Mouse (Mus musculus): ENCODE data around the gene Dync2li1. TPM values are rescaled to one million over a fixed set of nuclear protein-coding genes. Genes with fewer than 3 reads are reported as not detected.
A peak's percentile ranks its signal among the peaks of the same experiment; 100 is the strongest.

Gene Dync2li1
- polyA plus RNA-seq, 1 experiment = 6.1 TPM

DNA sequence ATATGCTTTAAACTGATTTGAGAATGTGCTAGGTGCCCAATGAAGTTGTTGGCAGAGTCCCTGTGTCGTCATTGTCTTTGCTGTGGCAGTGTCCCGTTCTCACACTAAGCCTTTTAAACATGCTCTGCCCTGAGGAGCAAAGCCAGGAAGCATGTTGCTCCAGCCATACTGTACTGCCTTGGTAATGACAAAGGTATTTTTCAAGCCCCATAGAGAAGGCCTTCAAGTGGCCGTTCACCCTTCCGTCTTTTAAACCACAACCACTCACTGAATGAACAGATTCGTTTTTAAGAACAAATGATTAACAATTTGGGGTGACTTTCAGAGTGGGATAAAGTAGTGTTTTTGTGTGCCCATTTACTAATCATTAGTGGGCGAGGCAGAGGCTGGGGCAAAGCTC is 5.1 kb upstream of the Dync2li1 start:
- Histone ChIP-seq H3K27ac (ENCODE audit: insufficient read depth, low read depth, low read length) (no peak overlapping the region), H3K4me1 (ENCODE audit: control insufficient read depth, insufficient read depth, low read length) (peaks cover 13% of the 10 kb centered on the region), H3K4me3 (ENCODE audit: insufficient read depth, low read length) (no peak overlapping the region)
- TF ChIP-seq CTCF (IDR thresholded peaks at IDR 0.05; ENCODE audit: low read depth, low read length) (no peak), POLR2A (IDR thresholded peaks at IDR 0.05; ENCODE audit: borderline replicate concordance, low read depth, low read length) (no peak)

GRCm38 (mm10) chr17:84622028-84622427 is 4.3 kb upstream of the Dync2li1 start:
- TF ChIP-seq POLR2A (IDR thresholded peaks at IDR 0.05; ENCODE audit: borderline replicate concordance, low read depth, low read length) (no peak), CTCF (IDR thresholded peaks at IDR 0.05; ENCODE audit: low read depth, low read length) (no peak)

GRCm38 (mm10) chr17:84622873-84623272 is 3.4 kb upstream of the Dync2li1 start:
- Histone ChIP-seq H3K4me3 (ENCODE audit: insufficient read depth, low read length) (no peak overlapping the region), H3K4me1 (ENCODE audit: control insufficient read depth, insufficient read depth, low read length) (peaks cover 13% of the 10 kb centered on the region), H3K27ac (ENCODE audit: insufficient read depth, low read depth, low read length) (no peak overlapping the region)
- TF ChIP-seq CTCF (IDR thresholded peaks at IDR 0.05; ENCODE audit: low read depth, low read length) (no peak), POLR2A (IDR thresholded peaks at IDR 0.05; ENCODE audit: borderline replicate concordance, low read depth, low read length) (no peak)

More at GRCm38 (mm10) chr17:84622028-84622427, 4.3 kb upstream of the Dync2li1 start:
- Histone ChIP-seq H3K4me1 (ENCODE audit: control insufficient read depth, insufficient read depth, low read length) (peaks cover 13% of the 10 kb centered on the region), H3K27ac (ENCODE audit: insufficient read depth, low read depth, low read length) (no peak overlapping the region), H3K4me3 (ENCODE audit: insufficient read depth, low read length) (no peak overlapping the region)

GRCm38 (mm10) chr17:84626857-84627305 is 585 bp downstream of the Dync2li1 start:
- Histone ChIP-seq H3K4me3 (ENCODE audit: insufficient read depth, low read length) (no peak overlapping the region), H3K4me1 (ENCODE audit: control insufficient read depth, insufficient read depth, low read length) (no peaks in the 10 kb centered on the region), H3K27ac (ENCODE audit: insufficient read depth, low read depth, low read length) (no peak overlapping the region)
- TF ChIP-seq POLR2A (IDR thresholded peaks at IDR 0.05; ENCODE audit: borderline replicate concordance, low read depth, low read length) (no peak), CTCF (IDR thresholded peaks at IDR 0.05; ENCODE audit: low read depth, low read length) (0 out of 2 replicates have a peak, but pooled peaks have one; percentile 16)

- H3K4me3 ChIP-seq (ENCODE audit: insufficient read depth, low read length) = no peak overlapping the region
- TF ChIP-seq CTCF (IDR thresholded peaks at IDR 0.05; ENCODE audit: low read depth, low read length) (no peak), POLR2A (IDR thresholded peaks at IDR 0.05; ENCODE audit: borderline replicate concordance, low read depth, low read length) (no peak)
These were observed 1.4 kb downstream of the Dync2li1 start for GRCm38 (mm10) chr17:84627721-84628120.

DNA sequence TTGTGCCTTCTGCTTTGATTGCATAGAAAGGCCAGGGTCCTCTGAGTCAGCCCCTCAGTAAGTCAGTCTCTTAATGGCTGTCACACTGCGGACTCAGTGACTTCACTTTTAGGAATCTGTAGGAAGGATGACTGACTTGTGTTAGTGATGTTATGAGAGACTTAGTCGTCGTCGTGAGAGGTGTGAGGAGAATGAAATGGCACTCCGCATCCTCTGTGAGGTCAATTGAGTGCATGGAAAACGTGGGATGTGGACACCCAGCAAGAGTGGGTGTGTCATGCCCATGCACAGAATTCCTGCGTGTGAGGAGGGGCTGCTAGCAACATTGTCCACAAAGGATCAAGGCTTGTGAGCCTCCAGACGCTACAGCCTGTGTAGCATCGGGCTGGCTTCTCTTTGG is 2.3 kb downstream of the Dync2li1 start:
- no peak overlapping the region for H3K27ac ChIP-seq (ENCODE audit: insufficient read depth, low read depth, low read length)
- TF ChIP-seq POLR2A (IDR thresholded peaks at IDR 0.05; ENCODE audit: borderline replicate concordance, low read depth, low read length) (no peak), CTCF (IDR thresholded peaks at IDR 0.05; ENCODE audit: low read depth, low read length) (no peak)

More at GRCm38 (mm10) chr17:84627721-84628120, 1.4 kb downstream of the Dync2li1 start:
- no peaks in the 10 kb centered on the region for H3K4me1 ChIP-seq (ENCODE audit: control insufficient read depth, insufficient read depth, low read length)
- no peak overlapping the region for H3K27ac ChIP-seq (ENCODE audit: insufficient read depth, low read depth, low read length)

DNA sequence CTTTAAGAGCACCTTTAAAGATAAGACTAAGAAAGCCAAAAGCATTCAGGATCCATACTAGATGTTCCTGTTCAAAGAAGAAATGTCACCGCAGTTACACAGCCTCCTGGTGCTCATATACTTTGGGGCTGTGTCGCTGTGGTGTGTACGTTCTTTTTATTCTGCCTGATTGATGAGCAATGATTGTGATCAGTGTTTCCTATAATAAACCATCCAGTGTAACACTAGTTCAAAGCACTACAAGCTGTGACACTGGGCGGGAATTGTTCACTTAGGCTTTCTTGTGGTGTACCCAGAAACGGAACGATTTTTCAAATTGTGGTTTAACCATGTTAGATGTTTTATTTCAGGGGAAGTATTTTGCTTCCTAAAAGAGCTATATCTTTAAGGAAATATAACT is 5.5 kb downstream of the Dync2li1 start:
- TF ChIP-seq POLR2A (IDR thresholded peaks at IDR 0.05; ENCODE audit: borderline replicate concordance, low read depth, low read length) (no peak), CTCF (IDR thresholded peaks at IDR 0.05; ENCODE audit: low read depth, low read length) (no peak)
- no peak overlapping the region for H3K4me3 ChIP-seq (ENCODE audit: insufficient read depth, low read length)
- H3K27ac ChIP-seq (ENCODE audit: insufficient read depth, low read depth, low read length) = no peak overlapping the region
- no peaks in the 10 kb centered on the region for H3K4me1 ChIP-seq (ENCODE audit: control insufficient read depth, insufficient read depth, low read length)

More for the DNA sequence above, 2.3 kb downstream of the Dync2li1 start:
- Histone ChIP-seq H3K4me3 (ENCODE audit: insufficient read depth, low read length) (no peak overlapping the region), H3K4me1 (ENCODE audit: control insufficient read depth, insufficient read depth, low read length) (no peaks in the 10 kb centered on the region)

DNA sequence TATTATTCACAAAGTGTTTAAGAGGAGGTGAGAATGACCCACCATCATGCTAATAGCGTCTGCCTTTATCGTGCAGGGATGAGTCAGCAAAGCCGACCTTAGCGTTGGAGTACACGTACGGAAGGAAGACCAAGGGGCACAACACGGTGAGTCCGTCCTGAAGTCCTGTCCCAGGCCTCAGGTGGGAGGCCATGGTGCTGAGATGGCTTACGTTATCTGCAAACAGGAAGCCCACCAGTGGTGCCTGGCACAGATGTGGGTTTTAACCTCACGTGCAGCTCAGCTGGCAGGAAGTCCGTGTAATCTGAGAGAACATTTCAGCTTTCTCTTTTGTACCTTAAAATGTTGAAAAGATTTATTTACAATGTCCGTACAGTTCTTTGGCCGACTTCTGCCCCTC is 7.1 kb downstream of the Dync2li1 start:
- Histone ChIP-seq H3K27ac (ENCODE audit: insufficient read depth, low read depth, low read length) (no peak overlapping the region), H3K4me1 (ENCODE audit: control insufficient read depth, insufficient read depth, low read length) (peaks cover 10% of the 10 kb centered on the region), H3K4me3 (ENCODE audit: insufficient read depth, low read length) (no peak overlapping the region)
- no peak for TF ChIP-seq CTCF (IDR thresholded peaks at IDR 0.05; ENCODE audit: low read depth, low read length)

DNA sequence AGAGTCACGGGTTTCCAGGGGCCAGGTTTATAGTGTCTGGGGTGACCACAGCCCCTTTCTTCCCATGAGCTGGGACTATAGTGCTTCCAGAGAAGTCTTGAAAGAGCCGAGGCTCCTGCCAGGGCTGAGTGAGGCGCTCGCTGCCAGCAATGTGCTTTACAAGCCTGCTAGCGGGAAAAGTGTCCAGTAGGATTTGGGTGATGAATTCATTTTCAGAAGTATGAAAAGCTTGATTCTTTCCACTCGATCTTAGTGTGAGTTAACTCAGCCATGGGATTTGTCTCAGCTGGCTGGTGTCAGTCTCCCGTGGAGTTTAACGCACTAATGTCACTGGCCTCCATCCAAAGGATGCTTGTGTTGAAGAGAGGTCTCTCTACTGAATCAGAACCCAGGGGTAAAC is 10.0 kb downstream of the Dync2li1 start:
- no peak for TF ChIP-seq POLR2A (IDR thresholded peaks at IDR 0.05; ENCODE audit: borderline replicate concordance, low read depth, low read length)

DNA sequence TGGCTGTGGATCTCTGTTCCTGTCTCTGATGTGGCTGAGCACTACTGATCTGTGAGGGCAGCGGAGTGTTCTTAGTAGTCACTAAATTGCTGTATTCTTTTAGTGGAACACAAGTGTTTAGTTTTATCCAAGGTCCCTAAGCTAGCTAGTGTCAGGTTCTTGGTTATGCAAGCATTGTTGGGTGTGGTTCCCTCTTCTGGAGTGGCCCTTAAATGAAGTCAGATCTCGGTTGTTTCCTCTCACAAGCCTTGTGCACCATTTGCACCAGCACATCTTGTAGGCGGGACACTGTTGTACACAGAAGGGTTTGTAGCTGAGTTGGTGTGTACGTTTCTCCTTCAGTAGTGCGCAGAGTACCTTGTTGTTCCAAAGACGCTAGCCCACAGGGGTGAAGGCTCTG is 11.7 kb downstream of the Dync2li1 start:
- TF ChIP-seq CTCF (IDR thresholded peaks at IDR 0.05; ENCODE audit: low read depth, low read length) (no peak), POLR2A (IDR thresholded peaks at IDR 0.05; ENCODE audit: borderline replicate concordance, low read depth, low read length) (no peak)

More for the DNA sequence above, 10.0 kb downstream of the Dync2li1 start:
- Histone ChIP-seq H3K27ac (ENCODE audit: insufficient read depth, low read depth, low read length) (no peak overlapping the region), H3K4me3 (ENCODE audit: insufficient read depth, low read length) (no peak overlapping the region), H3K4me1 (ENCODE audit: control insufficient read depth, insufficient read depth, low read length) (peaks cover 20% of the 10 kb centered on the region)

More for the DNA sequence above, 11.7 kb downstream of the Dync2li1 start:
- no peak overlapping the region for H3K4me3 ChIP-seq (ENCODE audit: insufficient read depth, low read length)
- H3K27ac ChIP-seq (ENCODE audit: insufficient read depth, low read depth, low read length) = no peak overlapping the region
- peaks cover 20% of the 10 kb centered on the region for H3K4me1 ChIP-seq (ENCODE audit: control insufficient read depth, insufficient read depth, low read length)

All from bone marrow macrophage, adult 2 months (primary cell).